Mouse (Mus musculus) hindbrain, embryonic 10.5 days (tissue): ENCODE measurements at regions not wholly inside any gene's neighbourhood (a gene's known extent, or its start where the extent isn't known, plus 50 kb on each side); places are given as distances from the start of the nearest gene placed in this dataset.

Experiments used
- DNase-seq: peaks from one replicate; pipeline ENCODE4 v3.0.0-alpha.2; 2017; ENCODE audit warnings: low spot score
- H3K27ac ChIP-seq: fragments of 300-500 bp; sonication (generic); 2 replicates; pipeline ENCODE4 v1.5.1; 2016; ENCODE audit warnings: mild to moderate bottlenecking, moderate library complexity
- H3K27me3 ChIP-seq: fragments of 300-500 bp; sonication (generic); 2 replicates; pipeline ENCODE4 v1.6.1; 2016; ENCODE audit warnings: mild to moderate bottlenecking; ENCODE audit not compliant: poor library complexity, insufficient read depth, severe bottlenecking
- H3K36me3 ChIP-seq: fragments of 300-500 bp; sonication (generic); 2 replicates; pipeline ENCODE4 v1.6.1; 2016; ENCODE audit warnings: mild to moderate bottlenecking, moderate library complexity
- H3K4me1 ChIP-seq: fragments of 300-500 bp; sonication (generic); replicated peaks from 2 replicates; pipeline ENCODE4 v1.6.1; 2016; ENCODE audit warnings: mild to moderate bottlenecking
- H3K4me3 ChIP-seq: fragments of 300-500 bp; sonication (generic); 2 replicates; pipeline ENCODE4 v1.5.1; 2016; ENCODE audit warnings: mild to moderate bottlenecking, moderate library complexity
- H3K9me3 ChIP-seq: fragments of 300-500 bp; sonication (generic); 2 replicates; pipeline ENCODE4 v1.6.1; 2016; ENCODE audit warnings: mild to moderate bottlenecking, moderate library complexity
- WGBS: fragments of 180-500 bp; shearing (Covaris S2); methylation state at CpG from one replicate; pipeline ENCODE4 v1.1.7; 2016; 5-methylcytosine and 5-hydroxymethylcytosine counted together

- no peaks in the 10 kb centered on the region for H3K36me3 ChIP-seq
- DNase-seq: peak; percentile 27
- no peak overlapping the region for H3K4me3 ChIP-seq
- H3K4me1 ChIP-seq: peaks cover 24% of the 10 kb centered on the region
- H3K27me3 ChIP-seq: no peaks in the 10 kb centered on the region
- WGBS: 38% methylated on average over 10 of the region's 10 CpGs
- H3K27ac ChIP-seq: peak overlapping the region; percentile 42; the same call in 1 of the 2 replicates
- no peaks in the 10 kb centered on the region for H3K9me3 ChIP-seq
Measured at GRCm38 (mm10) chr19:25923727-25924384, 251.6 kb downstream of the Dmrt2 start.

- Histone ChIP-seq H3K4me3 (no peak overlapping the region), H3K27ac (peak overlapping the region; percentile 59; the same call in 1 of the 2 replicates), H3K36me3 (no peaks in the 10 kb centered on the region), H3K9me3 (no peaks in the 10 kb centered on the region), H3K4me1 (peaks cover 24% of the 10 kb centered on the region), H3K27me3 (no peaks in the 10 kb centered on the region)
- DNase-seq: no peak
- WGBS: 57% methylated on average over 5 of the region's 5 CpGs
Measured at GRCm38 (mm10) chr19:25924385-25924769, 252.2 kb downstream of the Dmrt2 start.

DNA sequence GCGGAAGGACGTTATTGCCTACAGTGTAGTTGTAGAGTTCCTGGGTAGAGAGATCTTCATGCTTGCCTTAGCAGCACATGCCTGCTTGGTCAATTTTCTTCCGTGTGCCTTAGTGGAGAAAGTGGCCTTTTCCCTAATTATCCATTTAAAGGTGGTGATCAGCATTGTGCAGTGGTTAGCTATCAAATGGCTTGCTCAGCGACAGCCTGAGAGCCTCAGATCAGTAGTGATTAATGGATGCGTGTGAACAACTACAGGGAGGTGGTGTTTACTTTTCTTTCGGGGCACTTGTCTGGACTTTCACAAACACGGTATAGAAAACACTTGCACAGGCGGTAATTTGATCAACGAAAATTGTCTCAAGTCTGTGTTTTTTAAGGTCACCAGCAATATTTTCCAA, 255.0 kb downstream of the Dmrt2 start:
- H3K27ac ChIP-seq: no peak overlapping the region
- H3K4me1 ChIP-seq: peaks cover 21% of the 10 kb centered on the region
- H3K9me3 ChIP-seq: no peaks in the 10 kb centered on the region
- no peaks in the 10 kb centered on the region for H3K27me3 ChIP-seq
- DNase-seq: no peak
- 80% methylated on average over 9 of the region's 9 CpGs for WGBS
- H3K4me3 ChIP-seq: no peak overlapping the region
- no peaks in the 10 kb centered on the region for H3K36me3 ChIP-seq

DNA sequence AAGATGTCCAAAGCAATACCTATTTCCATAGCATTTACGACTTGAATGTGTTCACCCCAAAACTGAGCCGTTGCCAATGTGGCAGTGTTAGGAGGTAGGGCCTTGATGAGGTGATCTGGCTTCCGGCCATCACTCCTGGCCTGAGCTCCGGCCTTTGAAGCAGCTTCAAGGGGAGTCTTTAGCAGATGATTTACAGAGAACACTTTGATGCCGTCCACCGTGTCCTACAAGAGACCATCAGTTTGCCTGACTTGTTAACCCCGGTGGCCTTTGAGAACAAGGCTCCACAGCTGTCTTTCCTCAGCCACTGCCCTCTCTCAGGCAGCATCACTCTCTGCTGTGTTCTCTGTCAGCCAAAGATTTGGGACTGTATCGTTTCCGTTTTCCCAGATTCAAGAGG, 265.1 kb downstream of the Dmrt2 start:
- no peak for DNase-seq
- Histone ChIP-seq H3K27ac (no peak overlapping the region), H3K9me3 (no peaks in the 10 kb centered on the region), H3K4me1 (no peaks in the 10 kb centered on the region), H3K36me3 (no peaks in the 10 kb centered on the region), H3K27me3 (no peaks in the 10 kb centered on the region), H3K4me3 (no peak overlapping the region)
- 72% methylated on average over 9 of the region's 9 CpGs for WGBS

DNA sequence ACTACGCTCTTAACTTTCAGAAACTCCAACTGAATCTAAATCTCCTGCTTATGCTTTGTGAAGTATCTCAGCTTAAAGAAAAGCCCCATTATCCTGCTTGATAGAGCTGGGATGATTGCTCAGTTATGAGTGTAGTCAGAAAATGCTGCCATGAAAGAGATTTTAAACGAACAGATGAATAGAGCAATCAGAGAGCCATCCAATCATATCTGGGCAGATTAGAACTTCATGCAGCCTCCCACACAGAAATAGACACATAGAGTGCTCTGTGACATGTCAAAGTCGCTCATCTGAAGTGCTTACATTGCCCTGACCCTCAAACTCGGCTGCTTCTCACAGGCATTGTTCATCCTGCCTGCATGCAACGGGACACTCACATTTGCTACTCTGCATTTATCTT, 299.0 kb downstream of the Dmrt2 start:
- 77% methylated on average over 5 of the region's 5 CpGs for WGBS
- no peak overlapping the region for H3K4me3 ChIP-seq
- no peak for DNase-seq
- H3K4me1 ChIP-seq: no peaks in the 10 kb centered on the region
- H3K9me3 ChIP-seq: no peaks in the 10 kb centered on the region
- no peak overlapping the region for H3K27ac ChIP-seq
- H3K36me3 ChIP-seq: no peaks in the 10 kb centered on the region
- no peaks in the 10 kb centered on the region for H3K27me3 ChIP-seq

- H3K27me3 ChIP-seq: no peaks in the 10 kb centered on the region
- H3K4me3 ChIP-seq: no peak overlapping the region
- H3K27ac ChIP-seq: no peak overlapping the region
- no peaks in the 10 kb centered on the region for H3K36me3 ChIP-seq
- DNase-seq: no peak
- H3K9me3 ChIP-seq: no peaks in the 10 kb centered on the region
- no peaks in the 10 kb centered on the region for H3K4me1 ChIP-seq
Measured at GRCm38 (mm10) chr19:25975202-25975601, 303.0 kb downstream of the Dmrt2 start.

- Histone ChIP-seq H3K27ac (no peak overlapping the region), H3K4me3 (no peak overlapping the region), H3K4me1 (no peaks in the 10 kb centered on the region), H3K36me3 (no peaks in the 10 kb centered on the region), H3K27me3 (no peaks in the 10 kb centered on the region), H3K9me3 (no peaks in the 10 kb centered on the region)
- DNase-seq: no peak
- WGBS: 85% methylated on average over 4 of the region's 4 CpGs
Measured at GRCm38 (mm10) chr19:25980308-25980707, 308.1 kb downstream of the Dmrt2 start.

DNA sequence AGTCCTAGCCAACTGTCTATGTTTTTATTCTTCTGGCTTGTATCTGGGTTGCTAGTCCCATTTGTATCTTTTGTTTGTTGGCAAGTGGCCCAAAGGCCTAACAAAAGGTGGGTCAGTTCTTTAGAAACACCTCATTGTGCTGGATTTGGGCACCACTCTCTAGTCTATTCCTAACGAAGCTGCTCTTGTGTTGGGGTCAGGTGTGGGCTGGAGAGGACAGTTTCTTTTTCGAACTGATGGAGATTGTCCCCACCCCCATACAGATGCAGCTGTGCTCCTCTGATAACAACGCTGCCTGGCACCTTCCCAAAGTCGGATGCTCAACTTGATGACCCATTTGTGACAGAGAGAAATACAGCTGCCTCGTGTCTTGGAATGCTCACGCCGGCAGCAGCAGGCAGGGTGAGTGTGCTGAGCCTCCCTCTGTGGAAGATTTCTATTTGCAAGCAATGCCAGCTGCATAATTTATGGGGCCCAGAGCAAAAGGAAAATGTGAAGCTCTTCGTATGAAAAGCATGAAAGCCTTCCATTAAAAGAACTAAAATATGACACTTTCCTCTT, 342.5 kb downstream of the Dmrt2 start:
- DNase-seq: no peak
- H3K36me3 ChIP-seq: no peaks in the 10 kb centered on the region
- 56% methylated on average over 8 of the region's 8 CpGs for whole genome bisulfite sequencing
- no peaks in the 10 kb centered on the region for H3K9me3 ChIP-seq
- no peak overlapping the region for H3K4me3 ChIP-seq
- H3K27me3 ChIP-seq: no peaks in the 10 kb centered on the region
- H3K27ac ChIP-seq: no peak overlapping the region
- H3K4me1 ChIP-seq: no peaks in the 10 kb centered on the region

DNA sequence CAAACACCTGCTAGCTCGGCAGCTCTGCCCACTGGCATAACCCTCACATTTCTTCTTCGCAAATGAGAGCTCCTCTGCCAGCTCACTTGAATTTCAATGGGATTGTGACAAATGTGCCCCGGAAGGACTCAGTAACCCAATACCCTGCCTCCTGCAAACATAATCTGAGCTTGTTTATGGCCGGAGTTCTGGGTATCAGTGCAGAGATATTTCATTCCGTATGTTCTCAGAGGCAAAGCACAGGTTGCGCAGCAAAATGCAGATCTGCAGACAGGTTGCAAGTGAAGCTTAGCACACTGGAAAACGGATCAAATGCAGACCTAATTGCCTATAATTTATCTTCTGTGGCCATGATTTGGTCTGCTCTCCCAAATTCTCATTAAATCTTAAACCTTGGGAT, 348.9 kb downstream of the Dmrt2 start:
- Histone ChIP-seq H3K36me3 (no peaks in the 10 kb centered on the region), H3K4me3 (no peak overlapping the region), H3K27ac (no peak overlapping the region), H3K4me1 (no peaks in the 10 kb centered on the region), H3K9me3 (no peaks in the 10 kb centered on the region), H3K27me3 (no peaks in the 10 kb centered on the region)
- 75% methylated on average over 7 of the region's 7 CpGs for WGBS
- no peak for DNase-seq

DNA sequence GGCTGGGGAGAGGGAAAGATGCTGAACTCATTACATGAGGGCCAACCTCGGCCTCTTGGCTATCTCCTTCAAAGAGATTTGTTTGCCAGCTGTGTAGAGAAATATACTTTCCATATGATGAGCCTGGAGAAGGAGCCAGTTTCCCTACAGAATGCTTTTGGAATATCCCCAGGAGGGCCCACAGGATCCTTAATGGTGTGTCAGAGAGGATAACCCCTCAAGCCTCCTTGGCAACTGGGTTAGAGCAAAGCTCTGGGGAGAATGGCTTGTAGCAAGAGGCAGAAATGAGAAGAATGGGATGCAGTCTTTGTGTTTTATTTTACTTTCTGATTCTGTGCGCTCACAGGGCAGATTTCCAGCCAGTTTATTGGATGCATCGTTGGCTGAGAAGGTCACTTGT, 353.9 kb downstream of the Dmrt2 start:
- Histone ChIP-seq H3K4me1 (no peaks in the 10 kb centered on the region), H3K27ac (no peak overlapping the region), H3K27me3 (no peaks in the 10 kb centered on the region), H3K9me3 (no peaks in the 10 kb centered on the region), H3K4me3 (no peak overlapping the region), H3K36me3 (no peaks in the 10 kb centered on the region)
- DNase-seq: no peak
- WGBS: 86% methylated on average over 3 of the region's 3 CpGs

- 8% methylated on average over 7 of the region's 7 CpGs for WGBS
- H3K27me3 ChIP-seq: no peaks in the 10 kb centered on the region
- DNase-seq: peak; percentile 70
- H3K4me3 ChIP-seq: no peak overlapping the region
- H3K9me3 ChIP-seq: no peaks in the 10 kb centered on the region
- no peaks in the 10 kb centered on the region for H3K36me3 ChIP-seq
- no peak overlapping the region for H3K27ac ChIP-seq
- H3K4me1 ChIP-seq: no peaks in the 10 kb centered on the region
Measured at GRCm38 (mm10) chr19:26037270-26037669, 365.1 kb downstream of the Dmrt2 start.

DNA sequence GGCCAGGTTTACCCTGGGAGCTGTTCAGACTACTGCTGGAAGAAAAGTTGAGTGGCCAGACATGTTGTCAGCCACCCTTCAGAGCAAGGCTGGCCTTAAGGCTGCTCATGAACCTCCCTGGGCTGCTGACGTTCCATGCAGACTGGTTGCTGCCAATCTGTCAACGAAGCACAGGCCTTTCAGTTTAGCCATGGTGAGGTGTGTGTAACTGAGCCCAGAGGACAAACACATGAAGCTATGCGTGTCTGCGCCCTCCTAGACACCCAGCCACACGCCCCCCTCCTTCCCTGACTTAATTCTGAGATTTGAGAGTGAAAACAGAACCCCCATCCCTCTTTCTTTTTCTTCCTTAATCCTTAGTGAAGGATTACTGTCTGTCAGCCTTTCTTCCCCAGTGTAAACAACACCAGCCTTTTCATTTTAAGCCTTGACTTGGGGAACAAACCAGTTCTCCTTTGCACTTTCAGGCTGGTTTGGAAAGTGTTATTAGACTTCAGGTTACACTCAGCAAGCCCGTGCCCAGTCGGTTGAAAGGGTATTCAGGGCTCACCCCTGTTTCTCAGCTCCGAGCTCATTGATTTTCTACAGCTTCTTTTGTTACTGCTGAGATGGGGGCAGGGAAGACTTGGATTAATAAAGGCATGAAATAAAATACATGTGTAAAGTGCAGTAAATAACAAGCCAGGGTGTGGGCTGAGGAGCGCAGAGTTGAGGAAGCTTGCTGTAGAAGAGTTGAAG, 379.4 kb downstream of the Dmrt2 start:
- Histone ChIP-seq H3K9me3 (no peaks in the 10 kb centered on the region), H3K4me1 (peaks cover 10% of the 10 kb centered on the region), H3K4me3 (no peak overlapping the region), H3K27me3 (no peaks in the 10 kb centered on the region), H3K27ac (no peak overlapping the region), H3K36me3 (no peaks in the 10 kb centered on the region)
- 47% methylated on average over 9 of the region's 9 CpGs for WGBS
- no peak for DNase-seq

GRCm38 (mm10) chr19:26059668-26060067, 387.5 kb downstream of the Dmrt2 start:
- no peak overlapping the region for H3K27ac ChIP-seq
- WGBS: 93% methylated on average over 2 of the region's 2 CpGs
- H3K36me3 ChIP-seq: no peaks in the 10 kb centered on the region
- no peaks in the 10 kb centered on the region for H3K4me1 ChIP-seq
- H3K9me3 ChIP-seq: no peaks in the 10 kb centered on the region
- H3K4me3 ChIP-seq: no peak overlapping the region
- no peaks in the 10 kb centered on the region for H3K27me3 ChIP-seq
- no peak for DNase-seq
